Mouse (Mus musculus) embryonic facial prominence, embryonic 11.5 days (tissue): ENCODE results near the gene Calm4. TPM values are rescaled to one million over a fixed set of nuclear protein-coding genes. Genes with fewer than 3 reads are reported as not detected.
A peak's percentile ranks its signal among the peaks of the same experiment; 100 is the strongest.
"Not testable (repeated sequence)": the region's sequence is repeated elsewhere in the genome, so short reads cannot be mapped to it uniquely, and the experiment has no call there.

Experiments used
- ATAC-seq: fragments of 200-750 bp; cut with Nextera tagmentation; replicated peaks from 2 replicates; pipeline ENCODE4 v1.8.0; 2017; ENCODE audit warnings: low read depth; ENCODE audit not compliant: insufficient number of reproducible peaks, low FRiP score, low TSS enrichment
- DNase-seq: peaks from one replicate; pipeline ENCODE4 v3.0.0-alpha.2; 2015; ENCODE audit warnings: low spot score
- H3K27ac ChIP-seq: fragments of 300-500 bp; sonication (generic); replicated peaks from 2 replicates; pipeline ENCODE4 v1.5.1; 2014; ENCODE audit warnings: mild to moderate bottlenecking, low read depth, low read length, control low read depth
- H3K27me3 ChIP-seq: fragments of 300-500 bp; sonication (generic); 2 replicates; pipeline ENCODE4 v1.6.1; 2014; ENCODE audit warnings: mild to moderate bottlenecking, low read length, moderate library complexity, mixed read lengths; ENCODE audit not compliant: control insufficient read depth, insufficient read depth
- H3K36me3 ChIP-seq: fragments of 300-500 bp; sonication (generic); replicated peaks from 2 replicates; pipeline ENCODE4 v1.6.1; 2014; ENCODE audit warnings: low read depth, mild to moderate bottlenecking, low read length, moderate library complexity, mixed read lengths; ENCODE audit not compliant: control insufficient read depth, insufficient read depth
- H3K4me1 ChIP-seq: fragments of 300-500 bp; sonication (generic); 2 replicates; pipeline ENCODE4 v1.6.1; 2014; ENCODE audit warnings: low read length, mixed read lengths; ENCODE audit not compliant: control insufficient read depth, insufficient read depth
- H3K4me2 ChIP-seq: fragments of 300-500 bp; sonication (generic); 2 replicates; pipeline ENCODE4 v1.6.1; 2014; ENCODE audit warnings: low read depth, mild to moderate bottlenecking, control low read depth, low read length, moderate library complexity
- H3K4me3 ChIP-seq: fragments of 300-500 bp; sonication (generic); 2 replicates; pipeline ENCODE4 v1.5.1; 2014; ENCODE audit warnings: low read depth, low read length, control low read depth
- H3K9ac ChIP-seq: fragments of 300-500 bp; sonication (generic); replicated peaks from 2 replicates; pipeline ENCODE4 v1.6.1; 2014; ENCODE audit warnings: mild to moderate bottlenecking, control low read depth, low read length
- H3K9me3 ChIP-seq: fragments of 300-500 bp; sonication (generic); replicated peaks from 2 replicates; pipeline ENCODE4 v1.6.1; 2016; ENCODE audit warnings: mild to moderate bottlenecking, low read length, inconsistent platforms, mixed read lengths; ENCODE audit not compliant: control insufficient read depth
- WGBS: fragments of 180-500 bp; shearing (Covaris S2); extraction: QIAGEN DNeasy Blood & Tissue Kit; methylation state at CpG from one replicate; pipeline ENCODE4 v1.1.7; 2014; 5-methylcytosine and 5-hydroxymethylcytosine counted together
- polyA plus RNA-seq: library from polyadenylated mRNA; unstranded; fragments of >200 nt; fragmentation: Nextera tagmentation; extraction: Ambion mirVana; gene quantifications from 2 replicates; pipeline ENCODE4 v1.2.1, GENCODE M21; 2014

Calm4 gene
- not detected in 2 replicates for polyA plus RNA-seq

DNA sequence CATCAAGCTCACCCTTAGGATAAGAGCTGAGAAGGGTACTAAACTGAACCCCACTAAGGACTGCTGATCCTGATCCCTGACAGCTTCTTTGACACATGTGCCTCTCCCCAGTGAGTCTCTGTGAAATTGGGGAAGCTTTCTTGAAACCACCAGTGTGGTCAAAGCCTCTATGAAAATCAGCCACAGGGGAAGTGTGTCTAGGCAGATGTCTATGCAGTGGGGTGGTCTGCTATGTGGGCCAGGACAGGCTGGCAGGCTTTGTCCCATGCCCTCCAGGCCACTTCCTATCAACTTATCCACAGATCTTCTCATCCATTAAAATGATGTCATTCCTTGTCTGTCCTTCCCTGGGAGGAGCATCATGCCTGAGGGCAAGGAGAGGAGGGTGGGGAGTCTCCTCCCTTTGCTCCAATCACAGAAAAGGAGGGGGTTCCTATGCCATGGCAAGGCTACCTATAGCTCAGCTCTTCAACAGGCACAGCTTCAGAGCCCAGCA, at the start of gene Calm4:
TSS of gene Calm4 (plus strand) at position 446 of the 496 bp plus-strand sequence.
- ATAC-seq, result not testable (repeated sequence)

GRCm38 (mm10) chr13:3788588-3788987, 49.0 kb upstream of the Calm4 start:
- Histone ChIP-seq H3K27ac (no peak overlapping the region), H3K4me3 (no peak overlapping the region), H3K27me3 (no peaks in the 10 kb centered on the region), H3K4me1 (no peaks in the 10 kb centered on the region), H3K36me3 (no peaks in the 10 kb centered on the region), H3K9ac (no peak overlapping the region), H3K4me2 (no peak overlapping the region), H3K9me3 (no peaks in the 10 kb centered on the region)
- 92% methylated on average over 2 of the region's 2 CpGs for WGBS
- ATAC-seq, result 0 out of 2 replicates have a peak, but pooled peaks have one; percentile 18
- no peak for DNase-seq

More for the DNA sequence above, at the start of gene Calm4:
- not testable (repeated sequence) for H3K9ac ChIP-seq, H3K4me3 ChIP-seq, H3K27ac ChIP-seq, H3K27me3 ChIP-seq, H3K36me3 ChIP-seq, DNase-seq, H3K4me2 ChIP-seq, H3K4me1 ChIP-seq, H3K9me3 ChIP-seq

- H3K27me3 ChIP-seq, result no peaks in the 10 kb centered on the region
- no peaks in the 10 kb centered on the region for H3K9me3 ChIP-seq
- no peak overlapping the region for H3K9ac ChIP-seq
- WGBS, result 78% methylated on average over 2 of the region's 2 CpGs
- H3K4me2 ChIP-seq, result no peak overlapping the region
- no peaks in the 10 kb centered on the region for H3K36me3 ChIP-seq
- ATAC-seq (no peak), DNase-seq (no peak)
- no peaks in the 10 kb centered on the region for H3K4me1 ChIP-seq
- no peak overlapping the region for H3K4me3 ChIP-seq
- H3K27ac ChIP-seq, result no peak overlapping the region
Measured at GRCm38 (mm10) chr13:3789531-3789930, 48.0 kb upstream of the Calm4 start.

- Histone ChIP-seq H3K27me3 (no peaks in the 10 kb centered on the region), H3K36me3 (no peaks in the 10 kb centered on the region), H3K9ac (no peak overlapping the region), H3K4me1 (no peaks in the 10 kb centered on the region), H3K27ac (no peak overlapping the region), H3K4me2 (no peak overlapping the region), H3K9me3 (no peaks in the 10 kb centered on the region), H3K4me3 (no peak overlapping the region)
- ATAC-seq (no peak), DNase-seq (no peak)
- WGBS, result 86% methylated on average over 4 of the region's 4 CpGs
Measured at GRCm38 (mm10) chr13:3796649-3797048, 40.9 kb upstream of the Calm4 start.

DNA sequence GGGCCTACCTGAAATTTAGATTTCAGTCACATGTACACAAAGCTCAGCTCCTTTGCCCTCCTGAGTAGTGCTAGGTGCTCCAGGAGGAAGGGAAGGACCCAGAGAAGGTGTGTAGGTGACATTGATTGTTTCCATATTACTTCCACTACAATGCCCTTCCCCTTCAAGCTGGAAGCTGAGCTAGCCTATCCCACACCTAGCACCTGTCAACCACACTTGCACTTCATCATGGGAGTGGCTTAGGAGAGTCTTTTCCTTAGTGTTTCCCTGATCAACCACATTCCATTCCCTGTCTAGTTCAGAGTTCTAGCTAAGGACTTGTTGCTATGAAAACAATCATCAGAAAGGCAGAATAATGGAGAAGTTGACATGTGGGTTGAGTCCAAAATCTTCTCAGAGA, 38.8 kb upstream of the Calm4 start:
- no peaks in the 10 kb centered on the region for H3K9me3 ChIP-seq
- no peaks in the 10 kb centered on the region for H3K36me3 ChIP-seq
- no peak overlapping the region for H3K4me2 ChIP-seq
- no peak overlapping the region for H3K9ac ChIP-seq
- H3K27me3 ChIP-seq, result no peaks in the 10 kb centered on the region
- H3K4me3 ChIP-seq, result no peak overlapping the region
- ATAC-seq (no peak), DNase-seq (no peak)
- H3K27ac ChIP-seq, result no peak overlapping the region
- no peaks in the 10 kb centered on the region for H3K4me1 ChIP-seq

- ATAC-seq (no peak), DNase-seq (no peak)
- Histone ChIP-seq H3K4me3 (no peak overlapping the region), H3K4me1 (no peaks in the 10 kb centered on the region), H3K4me2 (no peak overlapping the region), H3K27me3 (no peaks in the 10 kb centered on the region), H3K27ac (no peak overlapping the region), H3K9ac (no peak overlapping the region), H3K36me3 (no peaks in the 10 kb centered on the region), H3K9me3 (no peaks in the 10 kb centered on the region)
- 56% methylated on average over 3 of the region's 3 CpGs for WGBS
Measured at GRCm38 (mm10) chr13:3799386-3799785, 38.2 kb upstream of the Calm4 start.

DNA sequence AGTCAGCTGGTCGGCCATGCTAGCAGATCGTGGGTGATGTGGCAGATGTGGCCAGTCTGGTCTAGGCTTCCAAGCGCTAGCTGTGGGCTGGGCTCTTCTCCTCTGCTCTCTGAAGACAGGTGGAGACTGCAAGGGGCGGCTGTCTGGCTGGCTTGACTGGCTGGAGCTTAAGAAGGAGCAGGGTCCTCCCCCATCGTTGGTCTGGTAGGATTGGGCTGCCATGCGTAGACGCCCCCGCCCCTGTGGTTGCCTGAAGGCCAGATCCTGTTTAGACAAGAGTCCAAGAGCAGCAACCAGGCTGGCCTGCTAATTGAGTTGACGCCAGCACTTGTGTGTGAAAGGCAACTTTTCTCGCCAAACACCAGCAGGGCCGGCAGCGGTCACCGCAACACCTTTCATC, 33.4 kb upstream of the Calm4 start, which contains the start of gene Calml3:
TSS of gene Calml3 (minus strand) at position 131 of the 400 bp plus-strand sequence.
- no peak for DNase-seq
- 76% methylated on average over 13 of the region's 13 CpGs for WGBS
- Histone ChIP-seq H3K4me1 (no peaks in the 10 kb centered on the region), H3K4me3 (no peak within 1 kb of the TSS), H3K4me2 (no peak within 1 kb of the TSS), H3K9me3 (no peaks in the 10 kb centered on the region), H3K27ac (no peak within 1 kb of the TSS), H3K9ac (no peak within 1 kb of the TSS), H3K36me3 (no peaks in the 10 kb centered on the region), H3K27me3 (no peaks in the 10 kb centered on the region)
- ATAC-seq, result no peak

DNA sequence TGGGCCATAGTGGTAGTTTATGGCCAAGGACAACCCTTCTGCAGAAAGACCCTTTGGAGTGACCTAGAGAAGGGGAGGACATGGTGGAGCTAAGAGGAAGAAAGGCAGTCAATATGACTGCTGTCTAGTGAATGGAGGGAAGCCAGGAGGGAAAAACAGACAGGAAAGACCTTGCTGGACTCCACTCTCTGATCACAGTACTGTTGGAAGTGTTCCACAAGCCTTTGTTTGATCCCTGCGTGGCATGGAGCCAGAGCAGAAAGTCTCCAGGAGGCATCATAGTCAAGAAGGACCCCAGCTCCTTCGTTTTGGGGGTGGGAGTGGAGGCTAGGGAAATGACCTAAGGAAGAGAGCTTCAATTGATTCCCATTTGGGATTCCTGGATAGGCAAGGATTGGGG, 32.4 kb upstream of the Calm4 start:
- Histone ChIP-seq H3K4me1 (no peaks in the 10 kb centered on the region), H3K27ac (no peak overlapping the region), H3K4me2 (no peak overlapping the region), H3K27me3 (no peaks in the 10 kb centered on the region), H3K36me3 (no peaks in the 10 kb centered on the region), H3K9ac (no peak overlapping the region), H3K4me3 (no peak overlapping the region), H3K9me3 (no peaks in the 10 kb centered on the region)
- ATAC-seq (no peak), DNase-seq (no peak)
- 76% methylated on average over 2 of the region's 2 CpGs for WGBS
